Mouse (Mus musculus): ENCODE measurements around the gene Wdr95. TPM values are rescaled to one million over a fixed set of nuclear protein-coding genes. Genes with fewer than 3 reads are reported as not detected.

Gene Wdr95
- total and polyA plus RNA-seq, 3 experiments: 0.29 TPM; not detected in 2

DNA sequence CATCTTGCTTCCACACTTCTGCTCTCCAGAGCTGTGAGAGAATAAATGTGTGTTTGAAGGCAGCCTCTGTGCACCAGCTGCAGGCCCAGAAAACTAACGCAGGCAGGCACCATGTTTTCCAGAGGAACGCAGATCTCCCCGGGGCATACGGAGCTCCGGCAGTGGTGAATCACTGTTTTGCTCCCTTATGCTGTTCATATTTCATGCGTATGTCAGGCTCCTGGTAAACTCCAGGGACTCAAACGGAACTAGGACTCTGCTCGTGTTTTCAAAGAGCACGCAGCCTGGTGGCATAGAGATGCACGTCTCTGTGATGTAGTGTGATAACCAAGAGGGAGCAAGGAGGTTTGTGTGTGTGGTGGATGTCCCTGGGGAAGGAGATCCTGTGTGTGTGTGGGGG lies 84.3 kb downstream of the Wdr95 start:
- intact Hi-C loops (cut with DNase I): no loop called here
- Histone ChIP-seq H3K4me3 (no peak overlapping the region), H3K27ac (no peak overlapping the region), H3K27me3 (ENCODE audit: control insufficient read depth, insufficient read depth, low read length) (no peaks in the 10 kb centered on the region), H3K36me3 (ENCODE audit: control insufficient read depth, insufficient read depth, low read length) (no peaks in the 10 kb centered on the region), H3K79me2 (replicated peaks; ENCODE audit: control insufficient read depth, insufficient read depth, low read length) (no peaks in the 10 kb centered on the region), H3K9ac (ENCODE audit: low read depth, low read length) (no peak overlapping the region), H3K4me1 (ENCODE audit: control insufficient read depth, insufficient read depth, low read length) (no peaks in the 10 kb centered on the region)
- no peak for TF ChIP-seq EP300 (IDR thresholded peaks at IDR 0.05; ENCODE audit: insufficient read depth, low read depth, low read length)
- TF ChIP-seq CTCF (IDR thresholded peaks at IDR 0.05): no peak
- TF ChIP-seq POLR2A (IDR thresholded peaks at IDR 0.05; ENCODE audit: insufficient read depth, low read depth, low read length): no peak
- no peak for DNase-seq
- WGBS: 70% methylated on average over 10 of the region's 10 CpGs

DNA sequence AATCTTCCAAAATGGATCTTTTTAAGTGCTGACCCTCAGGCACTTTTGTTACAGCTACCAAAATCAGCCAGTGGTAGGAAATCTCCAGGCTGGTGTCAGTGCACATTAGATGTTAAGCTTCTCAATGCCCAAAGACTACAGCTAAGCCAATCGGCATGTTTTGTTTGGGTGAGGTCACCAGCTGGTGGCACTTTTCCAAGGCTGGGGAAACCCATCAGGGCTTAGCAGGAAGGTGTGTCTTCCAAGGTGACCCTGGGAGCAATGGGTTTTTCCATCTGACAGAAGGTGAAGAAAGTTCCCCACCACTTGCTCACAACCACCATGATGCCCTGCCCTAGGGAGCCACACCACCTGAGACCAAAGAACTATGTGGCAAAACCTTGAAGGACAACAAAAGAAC lies 87.7 kb downstream of the Wdr95 start:
- no peak for TF ChIP-seq EP300 (IDR thresholded peaks at IDR 0.05; ENCODE audit: insufficient read depth, low read depth, low read length)
- TF ChIP-seq POLR2A (IDR thresholded peaks at IDR 0.05; ENCODE audit: insufficient read depth, low read depth, low read length): no peak
- no peak for DNase-seq
- WGBS: 66% methylated on average over 1 of the region's 1 CpGs
- Histone ChIP-seq H3K4me1 (ENCODE audit: control insufficient read depth, insufficient read depth, low read length) (no peaks in the 10 kb centered on the region), H3K9ac (ENCODE audit: low read depth, low read length) (no peak overlapping the region), H3K27ac (no peak overlapping the region), H3K4me3 (no peak overlapping the region), H3K36me3 (ENCODE audit: control insufficient read depth, insufficient read depth, low read length) (no peaks in the 10 kb centered on the region), H3K27me3 (ENCODE audit: control insufficient read depth, insufficient read depth, low read length) (no peaks in the 10 kb centered on the region), H3K79me2 (replicated peaks; ENCODE audit: control insufficient read depth, insufficient read depth, low read length) (no peaks in the 10 kb centered on the region)
- intact Hi-C loops (cut with DNase I): no loop called here

DNA sequence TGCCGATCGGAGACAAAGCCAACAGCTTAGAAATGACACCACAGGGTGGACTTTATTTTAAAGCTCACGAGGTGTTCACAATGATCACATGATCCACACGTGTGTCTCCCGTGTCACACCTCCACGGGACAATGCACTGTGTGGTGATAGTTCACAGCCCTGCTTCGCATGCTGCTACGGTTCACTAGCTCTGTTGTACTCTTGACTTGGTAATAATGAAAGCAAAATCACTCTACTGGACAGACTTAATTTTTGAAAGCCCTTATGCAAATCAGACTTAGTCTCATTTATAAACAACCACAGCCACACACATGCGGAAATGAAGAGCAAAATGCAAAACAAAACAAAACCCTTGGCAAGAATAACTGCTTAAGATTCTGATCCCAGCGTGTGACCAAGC lies 88.3 kb downstream of the Wdr95 start:
- no peaks in the 10 kb centered on the region for H3K36me3 ChIP-seq (ENCODE audit: control insufficient read depth, insufficient read depth, low read length)
- no peaks in the 10 kb centered on the region for H3K4me1 ChIP-seq (ENCODE audit: control insufficient read depth, insufficient read depth, low read length)
- DNase-seq: no peak
- 91% methylated on average over 10 of the region's 10 CpGs for WGBS
- H3K27ac ChIP-seq: no peak overlapping the region
- TF ChIP-seq EP300 (IDR thresholded peaks at IDR 0.05; ENCODE audit: insufficient read depth, low read depth, low read length): no peak
- TF ChIP-seq CTCF (IDR thresholded peaks at IDR 0.05): no peak
- TF ChIP-seq POLR2A (IDR thresholded peaks at IDR 0.05; ENCODE audit: insufficient read depth, low read depth, low read length): no peak
- no peak overlapping the region for H3K9ac ChIP-seq (ENCODE audit: low read depth, low read length)
- H3K27me3 ChIP-seq (ENCODE audit: control insufficient read depth, insufficient read depth, low read length): no peaks in the 10 kb centered on the region
- no peaks in the 10 kb centered on the region for H3K79me2 ChIP-seq (replicated peaks; ENCODE audit: control insufficient read depth, insufficient read depth, low read length)
- intact Hi-C loops (cut with DNase I): no loop called here
- no peak overlapping the region for H3K4me3 ChIP-seq

DNA sequence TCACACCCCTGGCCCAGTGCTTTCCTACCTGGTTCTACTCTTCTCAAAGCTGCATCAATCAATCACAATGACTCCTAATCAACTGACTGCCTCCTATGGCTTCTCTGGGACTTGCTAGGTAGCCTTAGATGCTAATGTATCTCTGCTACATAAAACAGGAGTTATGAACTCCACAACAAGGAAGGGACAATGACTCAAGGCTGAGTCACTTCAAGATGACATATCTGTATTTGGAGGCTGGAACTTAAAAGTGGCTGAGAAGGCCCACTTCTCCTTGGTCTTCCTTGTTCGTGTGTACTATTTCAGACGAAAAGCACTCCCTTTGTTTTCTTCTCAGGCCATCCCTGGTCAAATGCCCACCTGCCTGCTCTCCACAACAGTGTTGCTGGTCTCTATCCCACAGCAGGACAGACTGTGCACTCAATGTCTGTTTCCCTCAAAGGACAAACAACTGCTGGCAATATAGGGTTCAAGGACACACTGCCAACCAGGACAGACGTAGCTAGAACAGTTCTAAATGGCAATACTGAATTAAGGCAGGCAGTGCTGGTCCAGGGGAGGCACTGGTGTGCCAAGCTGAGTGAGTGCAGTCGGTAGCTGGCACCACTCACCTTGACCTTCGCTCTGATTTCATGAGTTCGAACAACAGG lies 89.4 kb downstream of the Wdr95 start:
- TF ChIP-seq EP300 (IDR thresholded peaks at IDR 0.05; ENCODE audit: insufficient read depth, low read depth, low read length): no peak
- TF ChIP-seq CTCF (IDR thresholded peaks at IDR 0.05): no peak
- TF ChIP-seq POLR2A (IDR thresholded peaks at IDR 0.05; ENCODE audit: insufficient read depth, low read depth, low read length): no peak
- H3K27ac ChIP-seq: no peak overlapping the region
- H3K9ac ChIP-seq (ENCODE audit: low read depth, low read length): no peak overlapping the region
- intact Hi-C loops (cut with DNase I): no loop called here
- H3K79me2 ChIP-seq (replicated peaks; ENCODE audit: control insufficient read depth, insufficient read depth, low read length): no peaks in the 10 kb centered on the region
- WGBS: 89% methylated on average over 6 of the region's 6 CpGs
- no peaks in the 10 kb centered on the region for H3K4me1 ChIP-seq (ENCODE audit: control insufficient read depth, insufficient read depth, low read length)
- no peaks in the 10 kb centered on the region for H3K36me3 ChIP-seq (ENCODE audit: control insufficient read depth, insufficient read depth, low read length)
- no peak for DNase-seq
- no peaks in the 10 kb centered on the region for H3K27me3 ChIP-seq (ENCODE audit: control insufficient read depth, insufficient read depth, low read length)
- H3K4me3 ChIP-seq: no peak overlapping the region

DNA sequence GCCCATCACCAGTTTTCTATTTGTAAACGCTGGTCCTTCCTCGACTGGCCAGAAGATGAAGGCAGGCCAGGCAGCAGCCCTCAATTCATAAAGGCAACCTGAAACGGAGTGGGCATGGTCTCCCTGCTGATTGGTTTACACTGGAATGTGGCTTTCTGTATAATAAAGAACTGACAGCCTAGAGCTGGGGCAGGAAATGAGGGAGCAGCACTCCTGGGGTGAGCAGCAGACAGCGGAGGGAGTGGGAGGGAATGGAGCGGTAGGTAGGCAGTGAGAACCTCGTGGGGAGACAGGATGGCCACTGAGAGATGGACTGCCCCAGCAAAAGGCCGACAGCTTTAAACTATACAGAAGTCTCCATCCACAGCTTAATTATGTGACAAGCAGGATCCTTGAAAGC lies 93.7 kb downstream of the Wdr95 start:
- 71% methylated on average over 7 of the region's 7 CpGs for WGBS
- intact Hi-C loops (cut with DNase I): no loop called here
- H3K4me3 ChIP-seq: no peak overlapping the region
- H3K79me2 ChIP-seq (replicated peaks; ENCODE audit: control insufficient read depth, insufficient read depth, low read length): no peaks in the 10 kb centered on the region
- TF ChIP-seq CTCF (IDR thresholded peaks at IDR 0.05): no peak
- no peak for TF ChIP-seq EP300 (IDR thresholded peaks at IDR 0.05; ENCODE audit: insufficient read depth, low read depth, low read length)
- TF ChIP-seq POLR2A (IDR thresholded peaks at IDR 0.05; ENCODE audit: insufficient read depth, low read depth, low read length): no peak
- no peak for DNase-seq
- H3K27me3 ChIP-seq (ENCODE audit: control insufficient read depth, insufficient read depth, low read length): no peaks in the 10 kb centered on the region
- H3K9ac ChIP-seq (ENCODE audit: low read depth, low read length): no peak overlapping the region
- no peaks in the 10 kb centered on the region for H3K4me1 ChIP-seq (ENCODE audit: control insufficient read depth, insufficient read depth, low read length)
- no peaks in the 10 kb centered on the region; the same call in 1 of the 2 replicates for H3K36me3 ChIP-seq (ENCODE audit: control insufficient read depth, insufficient read depth, low read length)
- H3K27ac ChIP-seq: no peak overlapping the region

DNA sequence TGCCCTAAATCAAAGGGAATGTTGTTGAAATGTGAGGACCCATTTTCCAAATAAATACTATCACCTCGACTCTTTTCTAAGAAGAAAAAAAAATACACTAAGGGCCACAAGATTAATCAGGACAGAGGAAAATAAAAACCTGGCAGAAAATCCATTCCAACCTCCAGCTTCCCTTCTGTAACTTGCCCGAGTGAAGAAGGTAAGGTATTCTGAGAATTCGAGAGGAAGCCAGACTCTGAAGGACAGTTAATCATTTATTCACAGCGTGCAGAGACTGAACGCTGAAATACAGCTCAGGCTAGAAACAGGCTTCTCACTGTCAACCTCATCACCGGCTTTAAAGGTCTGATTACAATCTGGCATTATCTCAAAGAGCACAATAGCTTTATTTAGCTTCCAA lies 94.2 kb downstream of the Wdr95 start:
- H3K36me3 ChIP-seq (ENCODE audit: control insufficient read depth, insufficient read depth, low read length): no peaks in the 10 kb centered on the region; the same call in 1 of the 2 replicates
- TF ChIP-seq EP300 (IDR thresholded peaks at IDR 0.05; ENCODE audit: insufficient read depth, low read depth, low read length) (no peak), POLR2A (IDR thresholded peaks at IDR 0.05; ENCODE audit: insufficient read depth, low read depth, low read length) (no peak), CTCF (IDR thresholded peaks at IDR 0.05) (no peak)
- no peaks in the 10 kb centered on the region for H3K27me3 ChIP-seq (ENCODE audit: control insufficient read depth, insufficient read depth, low read length)
- no peak for DNase-seq
- H3K9ac ChIP-seq (ENCODE audit: low read depth, low read length): no peak overlapping the region
- 60% methylated on average over 6 of the region's 6 CpGs for WGBS
- H3K79me2 ChIP-seq (replicated peaks; ENCODE audit: control insufficient read depth, insufficient read depth, low read length): no peaks in the 10 kb centered on the region
- H3K4me1 ChIP-seq (ENCODE audit: control insufficient read depth, insufficient read depth, low read length): no peaks in the 10 kb centered on the region
- intact Hi-C loops (cut with DNase I): no loop called here
- no peak overlapping the region for H3K27ac ChIP-seq
- no peak overlapping the region for H3K4me3 ChIP-seq

Data from heart, adult 2 months (tissue).